Mouse (Mus musculus): ENCODE results near the gene Vmn2r103.

The Vmn2r103 gene

DNA sequence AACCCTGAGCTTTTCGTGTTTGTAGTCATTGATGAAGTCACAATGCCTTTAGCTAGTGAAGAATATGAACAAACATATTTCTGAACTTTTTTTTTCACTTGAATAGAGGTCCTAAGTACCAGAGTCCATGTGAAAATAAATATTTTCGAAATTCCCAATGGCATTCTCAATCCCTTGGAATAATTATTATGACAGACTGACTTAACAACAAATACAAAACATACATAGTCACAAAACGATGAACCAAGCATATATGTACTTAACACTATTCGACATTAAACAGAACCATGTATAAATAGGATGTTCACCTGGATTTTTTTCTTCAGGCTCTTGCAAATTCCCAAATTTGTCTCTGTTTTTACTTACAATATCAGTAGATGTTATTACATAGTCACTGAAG lies at the start of gene Vmn2r103:
Gene Vmn2r103, plus strand, starts transcription at position 301 of the 400 bp plus-strand sequence.
- no peak for DNase-seq

DNA sequence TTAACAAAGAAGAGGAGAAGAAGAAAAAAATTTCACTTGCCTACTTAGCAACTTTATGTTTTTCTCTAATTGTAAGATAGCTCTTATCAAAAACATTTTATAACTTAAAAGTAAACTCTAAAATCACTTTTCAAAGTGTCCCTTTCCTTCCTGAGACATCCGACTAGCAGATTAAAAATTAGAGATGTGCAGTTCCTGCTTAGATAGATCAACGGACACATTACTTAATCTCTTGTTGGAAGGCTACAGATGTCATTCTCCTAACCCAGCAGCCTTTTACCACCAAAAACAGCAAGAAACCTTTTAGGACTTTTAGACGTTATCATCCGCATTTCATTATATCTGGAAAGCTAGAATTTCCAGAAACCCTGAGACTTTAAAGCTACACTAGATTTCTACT lies 5.8 kb downstream of the Vmn2r103 start:
- DNase-seq, result no peak

DNA sequence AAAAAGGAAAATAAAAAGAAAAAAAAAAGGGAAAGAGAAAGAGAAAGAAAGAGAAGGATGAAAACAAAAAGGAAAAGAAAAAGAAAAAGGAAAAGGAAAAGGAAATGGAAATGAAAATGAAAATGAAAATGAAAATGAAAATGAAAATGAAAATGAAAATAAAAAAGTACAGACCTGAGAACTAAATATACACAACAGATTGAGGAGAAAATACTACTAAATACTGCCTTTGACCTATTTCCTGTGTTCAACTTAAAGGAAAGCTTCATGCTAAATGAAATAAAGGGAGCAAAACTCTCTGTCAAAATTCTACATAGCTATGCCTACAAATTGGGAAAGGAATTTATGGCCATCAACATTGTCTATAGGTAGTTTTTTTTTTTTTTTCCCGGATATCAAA lies 16.1 kb downstream of the Vmn2r103 start:
- no peak for DNase-seq
